Mouse (Mus musculus) liver, embryonic 11.5 days (tissue): ENCODE data around the gene Zfp618. TPM values are rescaled to one million over a fixed set of nuclear protein-coding genes. Genes with fewer than 3 reads are reported as not detected.

Experiments used
- ATAC-seq: fragments of 200-750 bp; cut with Nextera tagmentation; replicated peaks from 2 replicates; pipeline ENCODE4 v1.8.0; 2017; ENCODE audit warnings: moderate number of reproducible peaks, mild to moderate bottlenecking, moderate TSS enrichment, moderate library complexity; ENCODE audit not compliant: low FRiP score
- DNase-seq: peaks from one replicate; pipeline ENCODE4 v3.0.0-alpha.2; 2017; ENCODE audit warnings: low spot score
- H3K27ac ChIP-seq: fragments of 300-500 bp; sonication (generic); 2 replicates; pipeline ENCODE4 v1.5.1; 2014; ENCODE audit warnings: mild to moderate bottlenecking, low read depth, low read length, control low read depth
- H3K27me3 ChIP-seq: fragments of 300-500 bp; sonication (generic); replicated peaks from 2 replicates; pipeline ENCODE4 v1.6.1; 2014; ENCODE audit warnings: low read length, mixed read lengths; ENCODE audit not compliant: control insufficient read depth, insufficient read depth
- H3K36me3 ChIP-seq: fragments of 300-500 bp; sonication (generic); 2 replicates; pipeline ENCODE4 v1.6.1; 2014; ENCODE audit warnings: mild to moderate bottlenecking, low read length, moderate library complexity, mixed read lengths; ENCODE audit not compliant: control insufficient read depth, insufficient read depth
- H3K4me1 ChIP-seq: fragments of 300-500 bp; sonication (generic); replicated peaks from 2 replicates; pipeline ENCODE4 v1.6.1; 2014; ENCODE audit warnings: low read length, mixed read lengths; ENCODE audit not compliant: control insufficient read depth, insufficient read depth
- H3K4me2 ChIP-seq: fragments of 300-500 bp; sonication (generic); 2 replicates; pipeline ENCODE4 v1.6.1; 2014; ENCODE audit warnings: mild to moderate bottlenecking, control low read depth, moderate library complexity
- H3K4me3 ChIP-seq: fragments of 300-500 bp; sonication (generic); 2 replicates; pipeline ENCODE4 v1.5.1; 2014; ENCODE audit warnings: low read depth, low read length, control low read depth
- H3K9ac ChIP-seq: fragments of 300-500 bp; sonication (generic); 2 replicates; pipeline ENCODE4 v1.6.1; 2014; ENCODE audit warnings: low read depth, low read length, control low read depth
- H3K9me3 ChIP-seq: fragments of 300-500 bp; sonication (generic); 2 replicates; pipeline ENCODE4 v1.6.1; 2016; ENCODE audit warnings: low read length, inconsistent platforms, mixed read lengths; ENCODE audit not compliant: control insufficient read depth
- WGBS: fragments of 180-500 bp; shearing (Covaris S2); extraction: QIAGEN DNeasy Blood & Tissue Kit; methylation state at CpG from one replicate; pipeline ENCODE4 v1.1.7; 2014; 5-methylcytosine and 5-hydroxymethylcytosine counted together
- polyA plus RNA-seq: library from polyadenylated mRNA; unstranded; fragments of >200 nt; fragmentation: Nextera tagmentation; extraction: Ambion mirVana; gene quantifications from 2 replicates; pipeline ENCODE4 v1.2.1, GENCODE M21; 2014

Gene Zfp618
- polyA plus RNA-seq, 1 experiment from 2014 or later: 12.9 TPM

DNA sequence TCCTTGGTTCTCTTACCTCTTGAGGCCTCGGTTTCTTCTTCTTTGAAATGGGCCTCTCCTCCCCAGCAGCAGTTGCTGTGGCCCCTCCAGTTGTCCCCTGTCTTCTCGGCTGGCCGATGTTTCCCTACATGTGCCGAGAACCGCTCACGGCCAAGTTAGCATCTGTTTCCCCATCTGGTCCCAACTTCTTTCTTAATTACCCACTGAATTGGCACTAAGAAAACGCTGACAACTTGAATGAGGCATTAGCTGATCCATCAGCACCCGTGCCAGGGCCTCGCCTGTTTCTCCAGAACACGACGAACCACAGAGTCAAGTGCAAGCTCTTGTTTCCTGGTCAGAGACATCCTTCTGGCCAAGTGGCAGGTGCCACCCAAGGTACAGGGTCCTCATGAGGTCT, 26.0 kb downstream of the Zfp618 start:
- WGBS: 87% methylated on average over 11 of the region's 11 CpGs
- Histone ChIP-seq H3K4me1 (peaks cover 10% of the 10 kb centered on the region), H3K9ac (no peak overlapping the region), H3K27ac (no peak overlapping the region), H3K27me3 (no peaks in the 10 kb centered on the region), H3K9me3 (no peaks in the 10 kb centered on the region), H3K4me2 (no peak overlapping the region), H3K36me3 (no peaks in the 10 kb centered on the region), H3K4me3 (no peak overlapping the region)
- ATAC-seq: no peak
- peak; percentile 17 for DNase-seq

DNA sequence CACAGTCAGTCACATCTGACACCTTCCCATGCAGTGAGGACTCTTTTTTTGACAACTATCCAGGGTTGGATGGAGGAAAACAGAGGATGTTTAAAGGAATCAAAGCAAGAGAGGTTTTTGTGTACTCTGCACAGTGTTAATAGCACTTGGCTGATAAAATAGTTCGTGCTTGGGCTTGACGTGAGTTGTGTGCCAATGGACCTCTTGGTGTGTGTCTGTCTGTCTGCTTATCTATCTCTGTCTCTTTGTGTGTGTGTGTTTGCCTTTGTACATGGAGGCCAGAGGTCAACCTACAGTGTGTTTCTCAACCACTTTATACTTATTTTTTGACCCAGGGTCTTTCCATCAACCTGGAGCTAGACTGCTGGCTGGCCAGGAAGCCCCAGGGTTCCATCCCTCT, 27.8 kb downstream of the Zfp618 start:
- no peak overlapping the region for H3K4me3 ChIP-seq
- DNase-seq (peak; percentile 28), ATAC-seq (no peak)
- 53% methylated on average over 2 of the region's 2 CpGs for WGBS
- H3K9me3 ChIP-seq: no peaks in the 10 kb centered on the region
- no peaks in the 10 kb centered on the region for H3K27me3 ChIP-seq
- peaks cover 12% of the 10 kb centered on the region for H3K4me1 ChIP-seq
- no peaks in the 10 kb centered on the region for H3K36me3 ChIP-seq
- H3K4me2 ChIP-seq: no peak overlapping the region
- H3K27ac ChIP-seq: no peak overlapping the region
- no peak overlapping the region for H3K9ac ChIP-seq

DNA sequence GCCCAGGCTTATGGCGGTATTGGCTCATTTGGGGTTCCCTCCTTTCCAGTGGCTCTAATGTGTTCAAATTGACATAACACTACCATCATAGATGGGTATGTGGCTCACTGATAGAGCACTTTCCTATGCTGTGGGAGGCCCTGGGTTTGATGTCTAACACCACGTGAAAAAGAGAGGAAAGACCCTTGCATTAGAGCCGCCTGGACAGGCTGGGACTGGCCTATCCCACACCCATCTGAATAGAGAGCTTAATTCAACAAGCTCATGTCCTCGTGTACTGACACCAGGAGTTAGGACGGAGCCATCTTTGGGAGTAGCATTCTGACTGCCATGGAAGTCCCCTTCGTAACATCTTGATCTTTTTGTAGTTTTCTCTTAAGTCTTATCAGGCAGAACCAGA, 32.2 kb downstream of the Zfp618 start:
- ATAC-seq: no peak
- Histone ChIP-seq H3K27ac (no peak overlapping the region), H3K4me3 (no peak overlapping the region), H3K4me1 (peaks cover 34% of the 10 kb centered on the region), H3K36me3 (no peaks in the 10 kb centered on the region), H3K9ac (no peak overlapping the region), H3K9me3 (no peaks in the 10 kb centered on the region), H3K27me3 (no peaks in the 10 kb centered on the region), H3K4me2 (no peak overlapping the region)
- DNase-seq: no peak
- 76% methylated on average over 6 of the region's 6 CpGs for WGBS

DNA sequence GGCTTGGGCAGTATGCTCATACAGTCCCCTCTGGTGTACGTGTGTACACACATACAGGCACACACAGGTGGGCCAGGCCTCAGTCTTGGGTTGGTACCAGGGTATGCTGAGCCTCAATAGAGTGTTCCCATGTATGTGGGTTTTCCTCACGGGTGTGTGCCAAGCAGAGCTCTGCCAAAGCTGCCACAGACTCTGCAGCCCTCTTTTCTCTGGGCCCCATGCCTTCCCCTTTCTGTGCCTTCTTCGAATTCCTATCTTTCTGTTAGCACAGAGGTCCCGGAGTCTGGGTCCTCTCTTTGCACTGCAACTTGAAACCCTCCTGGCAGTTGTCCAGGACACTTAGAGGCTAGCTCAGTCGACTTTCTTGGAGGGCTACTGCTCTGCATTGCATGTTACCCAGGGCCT, 33.1 kb downstream of the Zfp618 start:
- 42% methylated on average over 5 of the region's 5 CpGs for WGBS
- H3K27me3 ChIP-seq: no peaks in the 10 kb centered on the region
- DNase-seq (no peak), ATAC-seq (no peak)
- peak overlapping the region; percentile 8; the same call in 1 of the 2 replicates for H3K27ac ChIP-seq
- H3K4me3 ChIP-seq: no peak overlapping the region
- no peak overlapping the region for H3K4me2 ChIP-seq
- H3K4me1 ChIP-seq: peaks cover 26% of the 10 kb centered on the region
- no peaks in the 10 kb centered on the region for H3K36me3 ChIP-seq
- H3K9me3 ChIP-seq: no peaks in the 10 kb centered on the region
- no peak overlapping the region for H3K9ac ChIP-seq

DNA sequence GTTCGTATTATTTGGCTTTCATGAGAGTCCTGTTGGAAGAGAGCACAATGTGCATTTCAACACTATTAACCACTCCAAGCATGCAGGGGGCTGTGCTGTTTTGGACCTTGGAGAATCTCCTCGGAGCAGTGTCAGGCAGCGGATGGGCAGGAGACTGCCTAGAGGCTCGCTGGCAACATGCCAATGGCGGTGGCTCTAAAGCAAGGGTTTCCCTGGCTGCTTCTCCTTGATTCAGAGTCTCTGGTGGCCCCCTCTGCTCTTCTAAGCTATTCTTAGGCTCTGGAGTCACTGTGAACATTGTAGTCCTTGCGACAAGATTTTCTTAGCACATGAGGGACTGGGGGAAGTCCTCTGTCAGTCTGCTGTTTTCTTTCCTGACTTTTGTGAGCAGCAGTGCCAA, 33.5 kb downstream of the Zfp618 start:
- Histone ChIP-seq H3K27me3 (no peaks in the 10 kb centered on the region), H3K4me2 (no peak overlapping the region), H3K27ac (peak overlapping the region; percentile 8; the same call in 1 of the 2 replicates), H3K4me1 (peaks cover 26% of the 10 kb centered on the region), H3K9ac (no peak overlapping the region), H3K9me3 (no peaks in the 10 kb centered on the region), H3K36me3 (no peaks in the 10 kb centered on the region), H3K4me3 (no peak overlapping the region)
- 0 out of 2 replicates have a peak, but pooled peaks have one; percentile 29 for ATAC-seq
- DNase-seq: no peak
- 68% methylated on average over 6 of the region's 6 CpGs for WGBS

DNA sequence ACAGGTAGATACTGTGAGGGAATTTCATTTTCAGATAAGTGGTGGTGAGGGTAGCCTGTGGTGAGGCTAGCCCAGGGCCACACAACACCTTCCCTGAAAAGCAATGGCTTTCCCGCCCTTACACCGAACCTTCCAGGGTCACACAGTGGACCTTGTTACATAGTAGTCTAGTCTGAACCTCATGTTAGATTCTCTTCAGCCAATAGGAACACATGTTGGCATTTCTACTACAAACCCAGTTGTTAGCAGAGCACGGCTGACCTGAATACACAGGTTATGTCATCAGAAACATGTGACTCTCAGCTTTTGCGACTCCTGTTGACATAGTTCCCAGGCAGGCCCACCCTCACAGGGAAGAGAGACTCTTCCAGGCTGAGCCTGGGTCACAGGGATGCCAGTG, 33.9 kb downstream of the Zfp618 start:
- Histone ChIP-seq H3K36me3 (no peaks in the 10 kb centered on the region), H3K9me3 (no peaks in the 10 kb centered on the region), H3K4me2 (no peak overlapping the region), H3K4me3 (no peak overlapping the region), H3K9ac (no peak overlapping the region), H3K4me1 (peaks cover 26% of the 10 kb centered on the region), H3K27ac (peak overlapping the region; percentile 8; the same call in 1 of the 2 replicates), H3K27me3 (no peaks in the 10 kb centered on the region)
- 67% methylated on average over 4 of the region's 4 CpGs for WGBS
- ATAC-seq (peak; percentile 41), DNase-seq (no peak)

DNA sequence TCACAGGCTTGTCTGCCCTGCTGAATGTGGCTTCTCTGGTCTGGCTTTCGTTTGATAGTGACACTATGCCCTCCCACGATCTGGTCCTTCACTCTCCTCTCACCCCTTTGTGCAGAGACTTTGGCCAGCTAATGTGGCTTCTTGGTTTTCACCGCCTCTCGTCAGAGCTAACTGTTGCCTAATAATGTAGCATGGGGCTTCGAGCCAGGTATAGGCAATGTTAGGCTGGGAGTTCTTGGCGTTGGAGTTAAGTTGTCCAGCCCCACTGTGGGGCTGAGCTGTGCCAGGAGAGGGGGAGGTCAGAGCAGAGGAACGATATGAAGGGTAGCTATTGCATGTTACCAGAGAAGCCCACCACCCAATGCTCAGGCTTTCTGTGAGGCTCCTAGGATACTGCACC, 34.5 kb downstream of the Zfp618 start:
- H3K9ac ChIP-seq: no peak overlapping the region
- H3K4me1 ChIP-seq: peaks cover 26% of the 10 kb centered on the region
- H3K4me2 ChIP-seq: no peak overlapping the region
- DNase-seq (no peak), ATAC-seq (no peak)
- H3K27me3 ChIP-seq: no peaks in the 10 kb centered on the region
- no peak overlapping the region for H3K4me3 ChIP-seq
- no peaks in the 10 kb centered on the region for H3K36me3 ChIP-seq
- WGBS: 68% methylated on average over 7 of the region's 7 CpGs
- H3K9me3 ChIP-seq: no peaks in the 10 kb centered on the region
- H3K27ac ChIP-seq: no peak overlapping the region; the same call in 1 of the 2 replicates

DNA sequence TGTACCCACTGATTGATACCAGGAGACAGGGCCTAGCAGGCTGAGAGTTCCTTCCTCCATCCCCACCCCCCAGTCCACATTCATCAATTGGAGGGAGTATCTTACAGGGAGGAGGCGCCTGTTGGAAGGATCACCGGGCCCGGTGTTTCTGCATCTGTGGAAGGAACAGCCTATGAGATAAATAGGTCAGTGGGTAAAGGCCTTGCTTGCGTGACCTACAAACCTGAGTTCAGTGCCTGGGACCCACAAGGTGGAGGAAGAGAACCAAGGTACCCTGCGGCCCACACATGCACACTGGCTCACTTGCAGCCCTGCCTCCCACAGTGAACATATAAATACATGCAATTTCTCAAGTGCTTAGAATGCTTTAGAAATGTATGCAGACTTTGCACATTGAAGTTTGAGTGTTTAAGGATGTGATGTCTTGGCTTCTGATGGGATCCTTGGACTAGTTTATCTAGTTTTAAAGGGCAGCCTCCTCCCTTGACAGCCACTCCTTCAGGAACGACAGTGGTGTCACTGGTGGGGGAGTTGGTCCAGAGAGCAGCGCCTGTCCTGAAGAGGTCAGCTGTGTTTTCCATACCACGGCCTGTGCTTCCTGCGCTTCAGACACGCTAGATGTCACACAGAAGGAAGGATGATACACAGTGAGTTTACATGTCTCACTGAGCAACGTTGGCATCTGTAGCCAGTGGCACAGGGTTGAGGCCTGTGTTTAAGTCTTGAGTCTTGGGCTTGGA, 35.1 kb downstream of the Zfp618 start:
- ATAC-seq (no peak), DNase-seq (no peak)
- no peak overlapping the region for H3K27ac ChIP-seq
- H3K36me3 ChIP-seq: no peaks in the 10 kb centered on the region
- no peaks in the 10 kb centered on the region for H3K27me3 ChIP-seq
- H3K9me3 ChIP-seq: no peaks in the 10 kb centered on the region
- H3K4me3 ChIP-seq: no peak overlapping the region
- H3K9ac ChIP-seq: no peak overlapping the region
- 74% methylated on average over 11 of the region's 11 CpGs for WGBS
- H3K4me1 ChIP-seq: peaks cover 26% of the 10 kb centered on the region
- H3K4me2 ChIP-seq: no peak overlapping the region

DNA sequence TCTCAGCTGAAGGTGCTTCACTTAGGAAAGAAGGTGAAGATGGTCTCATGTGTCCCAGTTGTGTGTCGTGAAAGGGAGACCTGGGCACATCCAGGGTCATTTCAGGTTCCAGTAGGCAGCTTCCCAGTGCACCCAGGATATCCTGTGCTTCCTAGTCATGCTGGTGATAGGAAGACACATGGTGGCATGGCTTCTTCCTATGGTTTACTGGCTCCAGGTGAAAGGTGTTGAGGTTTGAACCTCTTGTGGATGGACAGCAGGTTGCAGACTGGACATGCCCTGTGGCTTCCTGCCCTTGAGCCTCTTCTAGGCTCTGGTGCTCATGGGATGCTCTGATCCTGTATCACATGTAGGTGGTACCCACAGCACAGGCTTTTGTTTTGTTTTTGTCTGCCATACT, 37.0 kb downstream of the Zfp618 start:
- Histone ChIP-seq H3K9ac (no peak overlapping the region), H3K27me3 (no peaks in the 10 kb centered on the region), H3K27ac (no peak overlapping the region), H3K4me3 (no peak overlapping the region), H3K4me1 (peaks cover 26% of the 10 kb centered on the region), H3K4me2 (no peak overlapping the region), H3K36me3 (no peaks in the 10 kb centered on the region), H3K9me3 (no peaks in the 10 kb centered on the region)
- ATAC-seq (no peak), DNase-seq (peak; percentile 22)
- whole genome bisulfite sequencing: 62% methylated on average over 1 of the region's 1 CpGs
